Mouse (Mus musculus) gastrocnemius, adult 2 months (tissue): ENCODE measurements around the gene Atl2. TPM values are rescaled to one million over a fixed set of nuclear protein-coding genes. Genes with fewer than 3 reads are reported as not detected.
A peak's percentile ranks its signal among the peaks of the same experiment; 100 is the strongest.

ENCODE experiments used
- DNase-seq: peaks from one replicate; pipeline ENCODE4 v3.0.0; 2022
- H3K27ac ChIP-seq: fragments of 200-600 bp; 2 replicates; pipeline ENCODE4 v1.8.1; 2022; ENCODE audit warnings: mild to moderate bottlenecking
- H3K4me3 ChIP-seq: fragments of 200-600 bp; 2 replicates; pipeline ENCODE4 v1.8.1; 2022; ENCODE audit warnings: mild to moderate bottlenecking, moderate library complexity
- CTCF ChIP-seq: fragments of 200-600 bp; IDR thresholded peaks from 2 replicates; pipeline ENCODE4 v1.8.1; 2022; ENCODE audit warnings: antibody characterized with exemption, mild to moderate bottlenecking, moderate library complexity
- intact Hi-C: fragments of 180-260 bp; cut with DNase I; formaldehyde crosslinking; loops from one replicate; pipeline ENCODE4 v1.15.1; 2025
- total RNA-seq, 2 experiments: library from RNA; stranded (reverse); gene quantifications; 2 replicates each; pipeline ENCODE4 v1.2.3; 2021

Gene Atl2
- total RNA-seq, 2 experiments from 2014 or later: 119 to 137 TPM

DNA sequence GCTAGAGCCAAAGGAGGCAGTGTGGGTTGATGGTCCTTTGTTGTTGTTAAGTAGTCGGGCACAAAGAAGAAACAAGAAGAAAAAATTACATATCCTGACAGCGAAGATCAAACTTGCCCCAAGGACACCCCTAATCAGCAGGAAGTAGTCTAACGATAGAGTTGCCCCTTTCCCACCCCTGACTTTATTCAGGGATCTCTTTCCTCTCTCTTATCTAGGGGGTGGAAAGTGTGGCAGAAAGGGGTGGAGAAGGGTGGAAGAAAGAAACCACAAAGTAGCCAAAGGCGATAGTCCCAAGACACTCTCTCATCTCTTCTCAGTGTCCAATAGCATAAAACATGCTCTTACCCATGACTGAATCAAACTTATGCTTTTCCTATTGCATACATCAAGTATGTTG is 1.9 kb downstream of the Atl2 start:
- no peak for TF ChIP-seq CTCF
- no peak for DNase-seq
- peak overlapping the region; percentile 100 for H3K27ac ChIP-seq
- intact Hi-C loops: loop anchor here (2.0 kb wide), 1 partner anchor 97 kb away; no protein-coding TSS in a partner anchor
- peak overlapping the region; percentile 90 for H3K4me3 ChIP-seq

DNA sequence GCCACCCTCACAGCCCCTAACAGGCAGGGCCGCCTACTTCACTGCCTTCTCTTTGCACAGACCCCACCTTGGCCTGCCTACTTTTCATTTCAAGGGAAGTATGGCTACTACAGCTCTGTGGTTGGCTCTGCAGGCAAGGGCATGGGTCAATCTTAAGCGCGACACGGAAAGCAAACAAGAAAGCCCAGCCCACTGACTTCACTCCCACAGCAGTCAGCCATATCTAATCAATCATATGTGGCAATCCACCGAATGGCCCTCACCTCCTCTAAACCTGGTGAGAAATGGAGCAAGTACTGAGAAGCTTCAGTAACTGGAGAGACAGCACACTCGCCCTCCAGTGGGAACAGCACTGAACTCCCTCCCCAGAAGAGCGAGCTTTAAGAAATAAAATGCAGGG is 4.0 kb downstream of the Atl2 start:
- Histone ChIP-seq H3K27ac (peak overlapping the region; percentile 100), H3K4me3 (peak overlapping the region; percentile 90)
- intact Hi-C loops: no loop called here
- no peak for DNase-seq
- peak; percentile 26; the same call in 1 of the 2 replicates for TF ChIP-seq CTCF

DNA sequence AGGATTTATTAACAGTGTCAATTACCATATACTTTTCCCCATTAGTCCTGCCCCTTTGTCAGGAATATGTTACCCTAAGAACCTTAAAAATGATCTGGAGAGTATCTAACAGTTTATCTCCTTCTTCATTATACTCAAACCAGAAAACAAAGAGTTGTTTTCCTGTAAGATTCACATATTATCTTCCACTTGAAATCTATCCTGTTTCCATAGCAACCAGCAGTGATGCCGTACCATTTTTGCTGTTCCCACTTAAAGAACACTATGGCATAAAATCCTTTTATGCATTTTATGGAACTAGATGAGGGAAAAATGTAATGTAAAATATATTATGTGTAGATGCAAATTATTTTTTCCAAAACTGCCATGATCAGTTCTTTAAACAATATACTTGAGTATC is 8.0 kb downstream of the Atl2 start:
- H3K4me3 ChIP-seq: peak overlapping the region; percentile 35; the same call in 1 of the 2 replicates
- TF ChIP-seq CTCF: no peak
- peak overlapping the region; percentile 73; the same call in 1 of the 2 replicates for H3K27ac ChIP-seq
- no peak for DNase-seq
- intact Hi-C loops: no loop called here

DNA sequence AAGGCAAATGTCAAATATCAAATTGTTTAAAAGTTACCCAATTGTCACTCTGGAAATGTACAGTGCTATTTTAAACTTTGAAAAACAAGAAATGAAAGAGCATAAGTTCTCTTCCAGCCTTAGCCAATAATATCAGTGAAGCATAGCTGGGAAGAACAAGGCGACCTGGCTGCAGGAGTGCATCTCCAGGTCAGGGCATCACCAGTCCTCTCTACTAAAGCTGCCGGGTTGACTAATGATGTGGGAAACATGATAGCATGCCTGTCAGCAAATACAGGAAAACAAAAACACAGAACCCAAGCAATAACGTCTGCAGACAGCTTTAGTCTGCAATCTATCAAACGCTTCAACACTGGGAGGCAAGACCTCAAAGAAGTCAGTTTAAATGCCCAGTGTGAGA is 12.7 kb downstream of the Atl2 start:
- no peak for TF ChIP-seq CTCF
- DNase-seq: no peak

DNA sequence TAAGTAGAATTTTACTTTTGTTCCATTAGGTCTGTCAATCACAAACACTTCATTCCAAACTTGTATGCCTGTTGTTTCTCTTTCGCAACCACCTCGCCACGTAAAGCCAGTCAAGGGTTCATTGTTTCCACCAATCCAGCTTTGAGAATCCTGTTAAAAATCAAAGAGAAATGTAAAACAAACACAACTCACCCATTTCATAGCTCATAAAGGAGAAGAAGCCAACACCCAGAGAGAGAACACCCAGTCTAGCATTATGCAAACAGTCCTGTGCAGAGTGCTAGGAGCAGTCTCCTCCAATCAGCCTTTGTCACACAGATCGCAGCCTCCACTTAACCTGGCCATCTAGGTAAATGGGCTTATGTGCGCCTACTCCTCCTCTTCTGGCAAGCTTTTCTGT is 30.9 kb downstream of the Atl2 start:
- Histone ChIP-seq H3K27ac (no peak overlapping the region), H3K4me3 (no peak overlapping the region)
- TF ChIP-seq CTCF: no peak
- intact Hi-C loops: no loop called here
- no peak for DNase-seq

More for the DNA sequence above, 12.7 kb downstream of the Atl2 start:
- Histone ChIP-seq H3K27ac (peak overlapping the region; percentile 78), H3K4me3 (peak overlapping the region; percentile 5; the same call in 1 of the 2 replicates)
- intact Hi-C loops: no loop called here

DNA sequence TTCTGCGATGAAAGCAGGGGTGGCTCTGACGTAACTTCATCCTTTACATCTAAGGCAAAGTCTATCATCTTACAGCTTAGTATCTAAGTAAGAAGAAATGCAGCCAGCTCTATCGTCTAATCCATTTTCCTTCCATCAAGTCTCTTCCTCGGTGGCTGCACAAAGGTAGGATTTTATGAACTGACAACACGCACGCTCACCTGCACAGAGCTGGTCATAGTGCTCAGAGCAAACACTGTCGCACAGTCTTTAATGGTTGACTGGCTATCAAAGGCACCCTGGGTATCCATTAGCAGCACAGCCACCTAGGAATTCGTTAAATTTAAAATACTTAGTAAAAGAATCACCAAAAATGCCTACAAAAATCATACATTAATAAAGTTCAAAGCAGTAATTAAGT is 31.4 kb downstream of the Atl2 start:
- H3K27ac ChIP-seq: no peak overlapping the region
- intact Hi-C loops: loop anchor here (5.0 kb wide), 1 partner anchor 138 kb away; no protein-coding TSS in a partner anchor
- DNase-seq: no peak
- no peak for TF ChIP-seq CTCF
- no peak overlapping the region for H3K4me3 ChIP-seq

DNA sequence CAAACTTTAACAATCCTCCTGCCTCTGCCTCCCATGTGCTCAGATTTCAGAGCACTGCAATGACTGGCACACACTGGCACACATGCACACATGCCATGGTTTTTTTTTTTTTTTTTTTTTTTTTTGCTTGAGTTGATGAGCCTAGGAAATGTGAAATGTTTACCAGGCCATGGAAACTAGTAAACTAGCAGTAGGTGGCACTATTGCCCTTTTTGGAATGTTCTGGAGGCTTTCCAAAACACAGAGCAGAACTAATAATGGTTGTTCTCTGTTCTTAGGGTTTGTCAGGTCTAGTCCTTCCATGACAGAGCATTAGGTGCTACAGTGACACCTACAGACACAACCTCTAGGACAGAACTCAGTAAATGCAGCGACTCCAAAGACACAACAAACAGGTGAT is 33.9 kb downstream of the Atl2 start:
- TF ChIP-seq CTCF: peak; percentile 60
- no peak for DNase-seq
- Histone ChIP-seq H3K27ac (peak overlapping the region; percentile 35; the same call in 1 of the 2 replicates), H3K4me3 (no peak overlapping the region)
- intact Hi-C loops: loop anchor here (5.0 kb wide), 1 partner anchor 140 kb away; no protein-coding TSS in a partner anchor

DNA sequence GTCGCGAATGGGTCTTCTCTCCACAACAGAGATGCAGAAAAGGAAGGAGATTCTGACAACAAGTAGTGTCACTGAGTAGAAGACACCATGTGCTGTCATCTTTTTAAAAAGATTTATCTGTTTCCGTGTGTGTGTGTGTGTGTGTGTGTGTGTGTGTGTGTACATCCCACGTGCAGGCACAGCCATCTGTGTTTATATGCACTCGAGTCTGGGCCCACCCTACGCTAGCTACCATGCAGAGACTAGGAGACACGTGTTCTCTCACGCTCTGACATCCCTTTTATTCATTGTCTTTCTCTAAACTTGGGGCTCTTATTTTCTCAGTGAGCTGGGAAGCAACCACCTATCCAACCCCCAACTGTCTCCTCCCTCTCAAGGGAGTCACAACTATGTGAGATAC is 40.4 kb downstream of the Atl2 start:
- intact Hi-C loops: loop anchor here (10.0 kb wide), 1 partner anchor 921 kb away; the partner anchor contains the start of genes Cebpz and Ndufaf7
- DNase-seq: no peak
- TF ChIP-seq CTCF: no peak
- Histone ChIP-seq H3K27ac (no peak overlapping the region), H3K4me3 (no peak overlapping the region)

DNA sequence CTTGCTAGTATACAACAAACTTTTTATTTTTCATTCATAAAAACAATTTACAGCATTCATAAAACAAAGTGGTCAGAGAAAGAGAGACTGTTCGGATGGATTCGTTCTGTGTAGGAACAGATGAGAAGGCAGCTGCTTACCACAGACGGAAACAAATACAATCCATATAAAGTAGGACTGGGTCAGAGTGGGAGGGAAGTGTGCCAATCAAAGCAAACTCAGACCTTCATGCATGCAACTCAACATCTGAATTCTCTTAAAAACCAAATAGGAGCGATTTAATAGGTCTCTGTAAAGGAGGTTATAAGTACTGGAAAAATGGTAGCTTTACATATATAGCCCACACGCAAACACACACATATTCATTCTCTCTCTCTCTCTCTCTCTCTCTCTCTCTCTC is 47.5 kb downstream of the Atl2 start:
- TF ChIP-seq CTCF: no peak
- no peak for DNase-seq
- intact Hi-C loops: no loop called here
- no peak overlapping the region for H3K27ac ChIP-seq
- H3K4me3 ChIP-seq: no peak overlapping the region

DNA sequence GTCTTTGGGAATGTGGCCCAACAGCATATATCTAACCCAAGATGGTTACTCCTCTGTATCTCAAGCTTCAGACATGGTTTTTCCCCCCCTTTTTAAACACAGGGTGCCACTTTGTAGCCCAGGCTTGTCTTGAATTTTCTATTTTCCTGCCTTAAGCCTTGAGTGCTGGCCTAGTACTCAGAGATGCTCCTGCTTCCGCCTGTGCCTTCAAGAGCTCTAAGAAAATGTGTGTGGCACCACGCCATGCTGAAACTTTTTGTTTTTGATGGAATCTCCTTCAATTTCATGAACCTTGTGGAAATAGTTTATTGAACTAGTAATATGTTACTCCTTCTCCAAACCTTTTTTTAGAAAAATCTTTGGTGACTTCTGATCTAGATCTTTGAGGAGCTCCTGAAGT is 49.7 kb downstream of the Atl2 start:
- no peak overlapping the region for H3K27ac ChIP-seq
- intact Hi-C loops: no loop called here

DNA sequence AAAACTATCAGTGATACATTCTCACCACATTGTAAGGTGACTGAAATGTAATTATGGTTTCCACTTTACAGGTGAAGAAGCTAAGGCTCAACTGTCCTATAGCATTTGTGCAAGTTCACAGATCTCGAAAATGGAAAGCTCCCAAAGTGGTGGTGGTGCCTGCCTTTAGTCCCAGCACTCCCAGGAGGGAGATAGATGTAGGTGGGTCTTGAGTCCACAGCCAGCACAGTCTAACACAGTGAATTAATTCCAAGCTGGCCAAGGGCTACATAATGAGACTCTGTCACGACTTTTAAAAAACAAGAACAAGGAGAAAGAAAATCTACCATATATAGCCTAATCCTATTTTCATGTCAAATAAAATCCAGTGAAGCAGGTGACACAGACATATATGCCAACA is 50.2 kb downstream of the Atl2 start:
- intact Hi-C loops: no loop called here
- no peak for DNase-seq
- no peak for TF ChIP-seq CTCF
- Histone ChIP-seq H3K27ac (no peak overlapping the region), H3K4me3 (no peak overlapping the region)

More for the DNA sequence above, 49.7 kb downstream of the Atl2 start:
- TF ChIP-seq CTCF: no peak
- DNase-seq: no peak
- no peak overlapping the region for H3K4me3 ChIP-seq

DNA sequence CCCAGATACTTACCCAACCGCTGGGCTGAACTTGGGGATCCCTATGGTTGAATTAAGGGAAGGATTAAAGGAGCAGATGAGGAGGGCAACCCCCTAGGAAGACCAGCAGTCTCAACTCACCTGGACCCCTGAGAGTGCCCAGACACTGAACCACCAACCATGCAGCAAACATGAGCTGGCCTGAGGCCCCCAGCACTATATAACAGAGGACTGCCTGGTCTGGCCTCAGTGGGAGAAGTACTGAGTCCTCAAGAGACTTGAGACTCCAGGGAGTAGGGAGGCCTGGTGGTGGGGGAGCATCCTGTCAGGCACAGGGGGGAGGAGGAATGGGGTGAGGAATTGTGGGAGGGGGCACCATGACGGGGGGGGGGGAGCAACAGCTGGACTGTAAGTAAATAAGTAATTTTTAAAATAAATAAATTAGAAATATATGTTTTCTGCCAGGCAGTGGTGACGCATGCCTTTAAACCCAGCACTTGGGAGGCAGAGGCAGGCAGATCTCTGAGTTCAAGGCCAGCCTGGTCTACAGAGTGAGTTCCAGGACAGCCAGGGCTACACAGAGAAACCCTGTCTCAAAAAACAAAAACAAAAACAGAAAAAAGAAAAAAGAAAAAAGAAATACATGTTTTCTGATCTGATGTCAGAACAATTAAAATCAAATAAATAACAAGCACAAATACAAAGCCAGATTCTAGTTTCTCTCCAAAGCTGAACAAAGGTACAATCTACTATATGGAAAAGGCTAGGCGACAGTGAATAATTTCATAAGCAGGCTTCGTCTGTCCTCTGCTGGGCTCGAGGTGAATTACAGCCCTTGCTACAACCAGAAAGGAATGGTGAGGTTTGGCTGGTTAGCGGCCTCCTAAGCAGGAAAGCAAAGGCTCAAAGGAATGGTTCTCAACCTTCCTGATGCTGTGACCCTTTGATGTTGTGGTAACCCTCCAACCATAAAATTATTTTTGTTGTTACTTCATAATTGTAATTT is 55.4 kb downstream of the Atl2 start:
- Histone ChIP-seq H3K27ac (no peak overlapping the region), H3K4me3 (no peak overlapping the region)
- DNase-seq: peak; percentile 73
- TF ChIP-seq CTCF: no peak; the same call in none of the 2 replicates
- intact Hi-C loops: loop anchor here (1.0 kb wide), 1 partner anchor 179 kb away; no protein-coding TSS in a partner anchor

DNA sequence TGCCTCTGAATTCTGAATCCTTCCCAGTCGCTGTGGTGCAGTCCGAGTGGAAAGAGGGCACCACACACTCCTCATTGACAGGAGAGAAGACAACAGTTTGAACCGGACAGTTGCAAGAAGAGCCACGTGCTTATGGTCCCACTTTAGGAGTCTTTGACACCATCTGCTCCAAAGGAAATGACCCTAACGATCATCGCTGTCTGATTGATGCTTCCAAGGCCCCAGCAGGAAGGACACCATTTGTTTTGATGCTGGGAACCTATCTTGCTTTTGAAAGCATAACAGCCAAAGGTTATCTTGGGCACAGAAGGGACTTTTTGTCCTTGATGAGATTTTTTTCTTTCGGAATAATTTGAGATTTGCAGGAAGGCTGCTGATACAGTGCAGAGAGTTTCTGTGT is 58.9 kb downstream of the Atl2 start:
- Histone ChIP-seq H3K4me3 (no peak overlapping the region), H3K27ac (no peak overlapping the region)
- DNase-seq: no peak
- intact Hi-C loops: loop anchor here (5.0 kb wide), 1 partner anchor 120 kb away; the partner anchor contains the start of gene Cyp1b1
- no peak for TF ChIP-seq CTCF
